Mouse (Mus musculus) liver, adult 2 months (tissue): ENCODE data around the gene Per1.

Source experiments
- CTCF ChIP-seq: fragments of 200-500 bp; IDR thresholded peaks from 2 replicates; pipeline ENCODE4 v1.5.1; 2011; ENCODE audit warnings: low read depth, low read length, control low read depth
- POLR2A ChIP-seq: fragments of 200-500 bp; IDR thresholded peaks from 2 replicates; pipeline ENCODE4 v1.6.1; 2011; ENCODE audit warnings: low read length, control low read depth; ENCODE audit not compliant: insufficient read depth; ENCODE audit errors: extremely low read depth

- TF ChIP-seq POLR2A: no peak
- TF ChIP-seq CTCF: no peak
Observed at GRCm38 (mm10) chr11:69147546-69147945, 52.5 kb downstream of the Per1 start.
